Mouse (Mus musculus) embryonic facial prominence, embryonic 11.5 days (tissue): ENCODE data around the gene Kel. TPM values are rescaled to one million over a fixed set of nuclear protein-coding genes. Genes with fewer than 3 reads are reported as not detected.

ENCODE experiments used
- ATAC-seq: fragments of 200-750 bp; cut with Nextera tagmentation; replicated peaks from 2 replicates; pipeline ENCODE4 v1.8.0; 2017; ENCODE audit warnings: low read depth; ENCODE audit not compliant: insufficient number of reproducible peaks, low FRiP score, low TSS enrichment
- DNase-seq: peaks from one replicate; pipeline ENCODE4 v3.0.0-alpha.2; 2015; ENCODE audit warnings: low spot score
- H3K27ac ChIP-seq: fragments of 300-500 bp; sonication (generic); replicated peaks from 2 replicates; pipeline ENCODE4 v1.5.1; 2014; ENCODE audit warnings: mild to moderate bottlenecking, low read depth, low read length, control low read depth
- H3K27me3 ChIP-seq: fragments of 300-500 bp; sonication (generic); 2 replicates; pipeline ENCODE4 v1.6.1; 2014; ENCODE audit warnings: mild to moderate bottlenecking, low read length, moderate library complexity, mixed read lengths; ENCODE audit not compliant: control insufficient read depth, insufficient read depth
- H3K36me3 ChIP-seq: fragments of 300-500 bp; sonication (generic); replicated peaks from 2 replicates; pipeline ENCODE4 v1.6.1; 2014; ENCODE audit warnings: low read depth, mild to moderate bottlenecking, low read length, moderate library complexity, mixed read lengths; ENCODE audit not compliant: control insufficient read depth, insufficient read depth
- H3K4me1 ChIP-seq: fragments of 300-500 bp; sonication (generic); 2 replicates; pipeline ENCODE4 v1.6.1; 2014; ENCODE audit warnings: low read length, mixed read lengths; ENCODE audit not compliant: control insufficient read depth, insufficient read depth
- H3K4me2 ChIP-seq: fragments of 300-500 bp; sonication (generic); 2 replicates; pipeline ENCODE4 v1.6.1; 2014; ENCODE audit warnings: low read depth, mild to moderate bottlenecking, control low read depth, low read length, moderate library complexity
- H3K4me3 ChIP-seq: fragments of 300-500 bp; sonication (generic); 2 replicates; pipeline ENCODE4 v1.5.1; 2014; ENCODE audit warnings: low read depth, low read length, control low read depth
- H3K9ac ChIP-seq: fragments of 300-500 bp; sonication (generic); replicated peaks from 2 replicates; pipeline ENCODE4 v1.6.1; 2014; ENCODE audit warnings: mild to moderate bottlenecking, control low read depth, low read length
- H3K9me3 ChIP-seq: fragments of 300-500 bp; sonication (generic); replicated peaks from 2 replicates; pipeline ENCODE4 v1.6.1; 2016; ENCODE audit warnings: mild to moderate bottlenecking, low read length, inconsistent platforms, mixed read lengths; ENCODE audit not compliant: control insufficient read depth
- WGBS: fragments of 180-500 bp; shearing (Covaris S2); extraction: QIAGEN DNeasy Blood & Tissue Kit; methylation state at CpG from one replicate; pipeline ENCODE4 v1.1.7; 2014; 5-methylcytosine and 5-hydroxymethylcytosine counted together
- polyA plus RNA-seq: library from polyadenylated mRNA; unstranded; fragments of >200 nt; fragmentation: Nextera tagmentation; extraction: Ambion mirVana; gene quantifications from 2 replicates; pipeline ENCODE4 v1.2.1, GENCODE M21; 2014

Gene Kel
- polyA plus RNA-seq, result 10.1 and 10.2 TPM in 2 replicates

GRCm38 (mm10) chr6:41704123-41704522 is at the start of gene Kel:
Kel (minus strand) TSS chr6:41704339.
- no peak within 1 kb of the TSS for H3K4me3 ChIP-seq
- 70% methylated on average over 1 of the region's 1 CpGs for WGBS

DNA sequence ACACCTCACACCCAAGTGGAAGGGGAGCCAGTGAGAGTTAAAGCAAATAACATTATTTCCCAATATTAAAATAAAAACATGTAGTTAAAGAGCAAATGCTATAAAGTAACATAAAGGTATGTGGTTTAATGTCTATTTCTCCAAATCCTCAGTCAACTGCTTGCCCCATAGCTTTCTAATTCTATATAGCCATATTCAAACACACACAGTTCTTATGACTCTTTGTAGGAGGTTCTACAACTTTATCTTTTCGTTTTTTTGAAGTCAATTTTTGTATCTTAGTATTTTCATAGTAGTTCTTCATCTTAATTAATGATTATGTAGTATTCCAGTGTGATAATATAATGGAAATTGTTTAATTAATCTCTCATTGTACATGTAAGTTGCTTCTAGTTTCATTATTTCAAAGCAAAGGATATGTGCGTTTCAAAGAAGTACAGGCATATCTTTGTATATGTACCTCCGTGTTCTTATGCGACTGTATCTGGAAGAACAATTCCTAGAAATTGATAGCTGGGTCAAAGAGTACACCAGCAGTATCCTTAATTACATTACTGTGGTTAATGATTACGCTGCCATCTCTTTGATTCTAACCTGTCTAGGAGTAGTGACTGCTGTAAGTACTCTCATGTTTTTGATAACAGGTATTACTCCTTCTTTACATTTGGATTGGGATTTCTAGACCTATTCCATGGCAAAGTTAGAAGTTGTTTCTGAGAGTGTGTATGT is 40.7 kb upstream of the Kel start:
- no peak overlapping the region for H3K4me2 ChIP-seq
- no peak for DNase-seq
- no peaks in the 10 kb centered on the region for H3K4me1 ChIP-seq
- H3K9me3 ChIP-seq, result no peaks in the 10 kb centered on the region
- 77% methylated on average over 5 of the region's 5 CpGs for WGBS
- no peaks in the 10 kb centered on the region for H3K36me3 ChIP-seq
- no peak overlapping the region for H3K9ac ChIP-seq
- ATAC-seq, result no peak
- H3K27ac ChIP-seq, result no peak overlapping the region
- H3K4me3 ChIP-seq, result no peak overlapping the region
- no peaks in the 10 kb centered on the region for H3K27me3 ChIP-seq

More at GRCm38 (mm10) chr6:41704123-41704522, at the start of gene Kel:
- no peak within 1 kb of the TSS for H3K27ac ChIP-seq
- H3K36me3 ChIP-seq, result no peaks in the 10 kb centered on the region
- DNase-seq (no peak), ATAC-seq (no peak)
- H3K4me2 ChIP-seq, result no peak within 1 kb of the TSS
- no peaks in the 10 kb centered on the region for H3K9me3 ChIP-seq
- H3K9ac ChIP-seq, result no peak within 1 kb of the TSS
- H3K27me3 ChIP-seq, result no peaks in the 10 kb centered on the region
- H3K4me1 ChIP-seq, result no peaks in the 10 kb centered on the region

DNA sequence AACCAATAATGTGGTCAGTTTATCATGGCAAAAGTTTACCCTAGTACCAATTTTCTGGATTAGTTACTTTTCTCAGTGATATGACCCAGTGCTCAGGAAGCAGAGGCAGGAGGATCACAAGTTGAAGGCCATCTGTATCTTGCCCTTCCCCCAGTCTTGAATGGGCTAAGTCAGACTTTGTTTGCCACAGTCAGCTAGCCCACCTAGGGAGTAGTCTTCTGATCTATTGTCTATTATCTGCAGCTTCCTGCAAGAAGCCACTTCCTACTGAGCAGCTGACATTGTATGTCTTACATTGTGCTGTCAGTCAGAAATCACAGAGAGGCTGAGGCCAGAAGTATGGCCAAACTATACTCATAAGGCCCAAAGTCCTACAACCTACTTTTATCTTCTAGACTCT is 37.0 kb upstream of the Kel start:
- no peak for ATAC-seq

DNA sequence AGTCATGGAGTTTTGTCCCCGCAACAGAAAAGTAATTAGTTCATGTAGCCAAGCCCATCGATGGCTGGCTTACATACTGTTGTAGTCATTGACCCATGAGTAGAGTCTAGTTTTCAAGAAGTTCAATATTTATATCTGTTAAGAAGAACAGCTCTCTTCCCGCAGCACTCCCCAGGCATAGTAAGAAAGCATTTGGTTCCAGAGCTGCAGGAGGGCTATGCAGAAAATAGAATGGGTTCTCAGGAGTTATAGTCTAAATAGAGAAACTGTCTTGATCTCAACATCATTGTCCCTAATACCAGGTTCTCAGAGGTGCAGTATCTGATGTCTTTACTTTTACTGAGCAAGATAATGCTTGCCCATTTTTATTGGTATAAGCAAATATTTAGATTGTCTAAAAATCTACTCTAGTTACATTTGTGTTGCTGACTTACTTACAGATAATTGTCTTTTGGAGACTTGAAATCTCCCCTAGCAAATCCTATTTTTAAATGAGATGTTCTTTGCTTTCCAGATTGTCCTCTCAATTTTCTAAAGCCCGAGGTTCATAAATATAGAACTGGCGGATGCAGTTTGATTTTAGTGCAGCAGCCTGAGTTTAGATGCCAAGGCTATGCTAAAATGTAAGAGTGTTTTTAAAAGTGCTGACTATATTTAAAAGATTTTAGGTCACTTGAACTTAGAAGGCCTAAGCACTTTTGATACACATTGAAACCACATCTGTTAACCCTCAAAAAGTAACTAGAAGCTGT is 30.8 kb upstream of the Kel start:
- no peaks in the 10 kb centered on the region for H3K9me3 ChIP-seq
- H3K36me3 ChIP-seq, result no peaks in the 10 kb centered on the region
- H3K4me1 ChIP-seq, result no peaks in the 10 kb centered on the region
- no peak overlapping the region for H3K4me2 ChIP-seq
- no peaks in the 10 kb centered on the region for H3K27me3 ChIP-seq
- WGBS, result 83% methylated on average over 5 of the region's 5 CpGs
- ATAC-seq (no peak), DNase-seq (no peak)
- no peak overlapping the region for H3K27ac ChIP-seq
- no peak overlapping the region for H3K9ac ChIP-seq
- no peak overlapping the region for H3K4me3 ChIP-seq

More for the DNA sequence above, 37.0 kb upstream of the Kel start:
- Histone ChIP-seq H3K9ac (no peak overlapping the region), H3K4me1 (no peaks in the 10 kb centered on the region), H3K27ac (no peak overlapping the region), H3K36me3 (no peaks in the 10 kb centered on the region), H3K27me3 (no peaks in the 10 kb centered on the region), H3K4me3 (no peak overlapping the region), H3K9me3 (no peaks in the 10 kb centered on the region), H3K4me2 (no peak overlapping the region)
- no peak for DNase-seq

DNA sequence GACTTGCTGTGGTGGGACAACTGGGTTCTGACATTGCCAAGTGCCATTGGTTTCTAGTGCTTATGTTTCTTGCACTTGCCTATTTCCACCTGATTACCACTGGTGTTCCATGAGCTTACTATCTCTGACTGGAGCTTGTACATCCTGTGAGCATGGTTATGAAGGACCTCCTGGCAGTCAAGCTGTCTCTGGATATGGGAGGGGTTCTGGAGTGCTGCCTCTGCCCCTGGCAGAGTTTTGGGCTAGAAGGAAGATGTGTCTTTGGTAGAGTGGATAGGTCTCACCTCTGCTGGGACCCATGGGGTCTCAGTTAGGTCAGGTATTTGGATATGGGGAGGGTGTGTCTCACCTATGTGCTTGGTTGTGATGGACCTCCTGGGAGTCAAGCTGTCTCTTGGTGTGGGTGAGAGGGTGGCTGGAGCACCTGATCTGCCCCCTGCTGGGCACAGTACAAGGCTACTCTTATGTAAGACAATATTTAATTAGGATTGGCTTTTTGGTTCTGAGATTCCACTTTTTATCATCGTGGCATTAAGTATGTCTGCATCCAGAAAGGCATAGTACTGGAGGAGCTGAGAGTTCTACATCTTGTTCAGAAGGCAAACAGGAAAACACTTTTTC is 24.0 kb upstream of the Kel start:
- ATAC-seq (no peak), DNase-seq (no peak)
- Histone ChIP-seq H3K27ac (no peak overlapping the region), H3K4me3 (no peak overlapping the region), H3K4me1 (no peaks in the 10 kb centered on the region), H3K9me3 (no peaks in the 10 kb centered on the region), H3K27me3 (no peaks in the 10 kb centered on the region), H3K36me3 (no peaks in the 10 kb centered on the region), H3K4me2 (no peak overlapping the region), H3K9ac (no peak overlapping the region)
- 93% methylated on average over 1 of the region's 1 CpGs for WGBS

GRCm38 (mm10) chr6:41721430-41721829 is 17.3 kb upstream of the Kel start:
- no peak for ATAC-seq
- H3K9me3 ChIP-seq, result no peaks in the 10 kb centered on the region
- H3K36me3 ChIP-seq, result no peaks in the 10 kb centered on the region
- 85% methylated on average over 2 of the region's 2 CpGs for WGBS
- no peaks in the 10 kb centered on the region for H3K27me3 ChIP-seq
- no peak overlapping the region for H3K4me2 ChIP-seq
- H3K4me1 ChIP-seq, result no peaks in the 10 kb centered on the region
- no peak for DNase-seq
- no peak overlapping the region for H3K9ac ChIP-seq
- H3K27ac ChIP-seq, result no peak overlapping the region
- H3K4me3 ChIP-seq, result no peak overlapping the region

- no peak overlapping the region for H3K9ac ChIP-seq
- H3K4me1 ChIP-seq, result no peaks in the 10 kb centered on the region
- H3K4me3 ChIP-seq, result no peak overlapping the region
- H3K9me3 ChIP-seq, result no peaks in the 10 kb centered on the region
- DNase-seq (no peak), ATAC-seq (no peak)
- no peak overlapping the region for H3K4me2 ChIP-seq
- 80% methylated on average over 1 of the region's 1 CpGs for WGBS
- H3K27me3 ChIP-seq, result no peaks in the 10 kb centered on the region
- no peaks in the 10 kb centered on the region for H3K36me3 ChIP-seq
- no peak overlapping the region for H3K27ac ChIP-seq
Observed at GRCm38 (mm10) chr6:41710281-41710680, 6.1 kb upstream of the Kel start.

- Histone ChIP-seq H3K9ac (no peak overlapping the region), H3K27ac (no peak overlapping the region), H3K4me1 (no peaks in the 10 kb centered on the region), H3K4me3 (no peak overlapping the region), H3K27me3 (no peaks in the 10 kb centered on the region), H3K4me2 (no peak overlapping the region), H3K36me3 (no peaks in the 10 kb centered on the region), H3K9me3 (no peaks in the 10 kb centered on the region)
- ATAC-seq, result no peak; the same call in 1 of the 2 replicates
- DNase-seq, result no peak
- 90% methylated on average over 7 of the region's 7 CpGs for WGBS
Observed at GRCm38 (mm10) chr6:41706275-41706674, 2.1 kb upstream of the Kel start.
